Mouse (Mus musculus): Measurements from ENCODE around the gene Caln1. TPM values are rescaled to one million over a fixed set of nuclear protein-coding genes. Genes with fewer than 3 reads are reported as not detected.

Gene Caln1
- total and polyA plus RNA-seq, 2 experiments from 2014 or later, result 46.4 to 50.2 TPM

DNA sequence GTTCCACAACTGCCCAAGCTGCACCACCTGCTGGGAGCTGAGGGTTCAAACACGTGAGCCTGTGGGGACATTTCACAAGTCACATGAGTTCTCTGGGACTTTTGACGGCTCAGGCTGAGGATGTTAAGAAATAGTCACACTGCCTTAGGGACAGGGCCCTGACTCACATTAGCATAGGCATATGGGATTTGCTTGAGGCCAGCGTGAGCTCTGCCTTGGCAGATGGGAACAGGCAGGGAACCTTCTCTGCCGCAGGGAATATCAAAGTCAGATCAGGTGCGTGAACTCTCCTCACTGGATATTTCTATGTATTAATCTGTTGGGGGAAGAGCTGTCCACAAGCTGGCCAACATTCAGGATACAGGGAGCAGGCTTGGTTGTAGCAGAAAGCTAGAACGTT lies 1.0 kb upstream of the Caln1 start:
- Histone ChIP-seq H3K9ac (replicated peaks; ENCODE audit: low read length, poor library complexity, severe bottlenecking) (no peak overlapping the region), H3K36me3 (ENCODE audit: insufficient read depth, low read length) (no peaks in the 10 kb centered on the region), H3K4me1 (ENCODE audit: insufficient read depth, low read length) (no peaks in the 10 kb centered on the region), H3K4me3 (ENCODE audit: low read depth, low read length) (no peak overlapping the region), H3K27me3 (ENCODE audit: insufficient read depth, low read length) (no peaks in the 10 kb centered on the region), H3K4me2 (ENCODE audit: low read depth, low read length, poor library complexity, severe bottlenecking) (no peak overlapping the region), H3K9me3 (ENCODE audit: low read length) (no peaks in the 10 kb centered on the region), H3K27ac (ENCODE audit: low read depth, low read length) (no peak overlapping the region)
- 83% methylated on average over 6 of the region's 6 CpGs for WGBS
- ATAC-seq (ENCODE audit: low FRiP score), result no peak
- no peak for DNase-seq (ENCODE audit: low spot score)
- no peak for TF ChIP-seq CTCF (IDR thresholded peaks at IDR 0.05)

DNA sequence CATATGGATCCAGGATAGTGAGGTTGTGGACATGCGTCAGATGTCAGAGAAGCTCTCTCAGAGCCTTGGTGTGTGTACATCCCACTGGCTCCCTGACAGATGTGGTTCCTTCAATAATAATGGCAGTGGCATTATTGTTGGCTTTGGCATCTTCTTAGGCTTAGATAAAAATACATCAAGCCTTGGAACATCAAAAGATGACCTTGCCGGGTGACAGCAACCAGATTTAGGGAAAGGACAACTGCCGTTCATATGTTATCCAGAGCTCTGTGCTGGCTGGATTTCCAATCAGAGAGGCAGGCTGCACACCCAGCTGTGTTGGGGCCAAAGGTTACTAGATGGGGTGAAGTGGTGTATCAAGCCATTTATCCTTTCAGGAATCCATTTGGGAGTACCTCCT lies 6.2 kb downstream of the Caln1 start:
- Histone ChIP-seq H3K4me2 (ENCODE audit: low read depth, low read length, poor library complexity, severe bottlenecking) (no peak overlapping the region), H3K36me3 (ENCODE audit: insufficient read depth, low read length) (no peaks in the 10 kb centered on the region), H3K27ac (ENCODE audit: low read depth, low read length) (no peak overlapping the region), H3K9me3 (ENCODE audit: low read length) (no peaks in the 10 kb centered on the region), H3K4me3 (ENCODE audit: low read depth, low read length) (no peak overlapping the region), H3K27me3 (ENCODE audit: insufficient read depth, low read length) (no peaks in the 10 kb centered on the region), H3K4me1 (ENCODE audit: insufficient read depth, low read length) (no peaks in the 10 kb centered on the region), H3K9ac (replicated peaks; ENCODE audit: low read length, poor library complexity, severe bottlenecking) (no peak overlapping the region)
- DNase-seq (ENCODE audit: low spot score) (no peak), ATAC-seq (ENCODE audit: low FRiP score) (no peak)
- no peak for TF ChIP-seq CTCF (IDR thresholded peaks at IDR 0.05)
- WGBS, result 93% methylated on average over 3 of the region's 3 CpGs

DNA sequence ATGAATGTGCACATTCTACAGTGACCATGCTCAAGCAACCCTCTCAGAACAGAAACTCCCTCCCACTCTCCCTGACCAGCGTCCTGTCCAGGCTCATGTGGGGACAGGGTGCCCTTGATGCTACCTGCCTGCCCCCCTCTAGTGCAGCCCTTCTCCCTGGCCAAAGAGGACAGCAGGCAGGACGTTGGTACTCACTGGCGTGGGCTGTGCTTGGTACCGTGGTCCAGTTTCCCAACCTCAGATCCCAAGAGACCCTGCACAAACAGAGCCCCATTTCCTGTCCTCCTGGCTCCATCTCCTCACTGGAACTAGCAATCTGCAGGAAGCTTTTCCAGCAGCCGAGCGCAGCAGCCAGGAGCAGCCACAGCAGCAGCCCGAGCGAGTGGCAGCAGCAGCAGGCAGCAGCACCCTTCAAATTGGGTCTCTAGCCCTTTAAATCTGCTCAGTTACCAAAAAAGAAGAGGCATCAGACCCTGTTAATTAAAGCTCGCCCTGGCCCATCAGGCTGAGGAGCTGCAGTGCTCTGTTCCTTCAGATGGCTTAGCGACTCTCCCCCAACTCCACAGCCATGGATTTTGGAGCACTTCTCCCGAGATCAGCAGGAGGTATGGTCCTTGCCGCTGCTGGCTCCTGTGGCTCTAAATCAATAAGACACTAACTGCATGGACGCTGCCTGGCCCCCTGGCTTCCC lies 15.1 kb downstream of the Caln1 start, which contains the start of gene A330070K13Rik:
TSS of gene A330070K13Rik (minus strand) at position 410 of the 691 bp plus-strand sequence.
- Histone ChIP-seq H3K9ac (replicated peaks; ENCODE audit: low read length, poor library complexity, severe bottlenecking) (peak within 1 kb of the TSS; percentile 36; the same call in 1 of the 2 replicates), H3K27ac (ENCODE audit: low read depth, low read length) (no peak within 1 kb of the TSS)
- no peak for ATAC-seq (ENCODE audit: low FRiP score)

DNA sequence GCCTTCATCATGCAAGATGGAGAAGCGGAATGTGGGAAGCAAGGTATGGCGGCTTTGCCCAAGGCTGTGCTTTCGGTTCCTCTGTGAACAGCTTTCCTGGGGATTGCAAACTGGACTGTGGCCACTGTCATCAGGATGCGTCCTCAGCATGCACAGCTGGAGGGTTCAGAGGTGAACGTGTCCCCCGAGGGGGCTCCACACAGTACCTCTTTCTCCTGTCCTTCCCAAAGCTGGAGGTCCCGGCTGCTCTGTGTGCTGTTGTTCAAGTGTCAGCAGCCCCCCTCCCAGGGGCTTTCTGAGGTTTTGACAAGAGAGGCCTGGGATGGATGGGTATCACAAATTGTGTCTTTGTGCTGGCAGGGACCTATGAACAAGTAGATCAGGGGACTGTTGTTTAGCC lies 17.2 kb downstream of the Caln1 start:
- Histone ChIP-seq H3K27me3 (ENCODE audit: insufficient read depth, low read length) (no peaks in the 10 kb centered on the region), H3K4me2 (ENCODE audit: low read depth, low read length, poor library complexity, severe bottlenecking) (no peak overlapping the region), H3K27ac (ENCODE audit: low read depth, low read length) (no peak overlapping the region), H3K9me3 (ENCODE audit: low read length) (no peaks in the 10 kb centered on the region), H3K4me1 (ENCODE audit: insufficient read depth, low read length) (no peaks in the 10 kb centered on the region), H3K4me3 (ENCODE audit: low read depth, low read length) (no peak overlapping the region), H3K9ac (replicated peaks; ENCODE audit: low read length, poor library complexity, severe bottlenecking) (no peak overlapping the region), H3K36me3 (ENCODE audit: insufficient read depth, low read length) (no peaks in the 10 kb centered on the region)
- no peak for ATAC-seq (ENCODE audit: low FRiP score)
- DNase-seq (ENCODE audit: low spot score), result no peak
- WGBS, result 65% methylated on average over 7 of the region's 7 CpGs
- TF ChIP-seq CTCF (IDR thresholded peaks at IDR 0.05), result no peak

More for the DNA sequence above, 15.1 kb downstream of the Caln1 start, which contains the start of gene A330070K13Rik:
- Histone ChIP-seq H3K4me1 (ENCODE audit: insufficient read depth, low read length) (no peaks in the 10 kb centered on the region), H3K4me2 (ENCODE audit: low read depth, low read length, poor library complexity, severe bottlenecking) (peak within 1 kb of the TSS; percentile 55), H3K9me3 (ENCODE audit: low read length) (no peaks in the 10 kb centered on the region), H3K27me3 (ENCODE audit: insufficient read depth, low read length) (no peaks in the 10 kb centered on the region), H3K36me3 (ENCODE audit: insufficient read depth, low read length) (no peaks in the 10 kb centered on the region), H3K4me3 (ENCODE audit: low read depth, low read length) (peak within 1 kb of the TSS; percentile 29)
- TF ChIP-seq CTCF (IDR thresholded peaks at IDR 0.05), result no peak
- DNase-seq (ENCODE audit: low spot score), result peak; percentile 44
- WGBS, result 15% methylated on average over 13 of the region's 13 CpGs

DNA sequence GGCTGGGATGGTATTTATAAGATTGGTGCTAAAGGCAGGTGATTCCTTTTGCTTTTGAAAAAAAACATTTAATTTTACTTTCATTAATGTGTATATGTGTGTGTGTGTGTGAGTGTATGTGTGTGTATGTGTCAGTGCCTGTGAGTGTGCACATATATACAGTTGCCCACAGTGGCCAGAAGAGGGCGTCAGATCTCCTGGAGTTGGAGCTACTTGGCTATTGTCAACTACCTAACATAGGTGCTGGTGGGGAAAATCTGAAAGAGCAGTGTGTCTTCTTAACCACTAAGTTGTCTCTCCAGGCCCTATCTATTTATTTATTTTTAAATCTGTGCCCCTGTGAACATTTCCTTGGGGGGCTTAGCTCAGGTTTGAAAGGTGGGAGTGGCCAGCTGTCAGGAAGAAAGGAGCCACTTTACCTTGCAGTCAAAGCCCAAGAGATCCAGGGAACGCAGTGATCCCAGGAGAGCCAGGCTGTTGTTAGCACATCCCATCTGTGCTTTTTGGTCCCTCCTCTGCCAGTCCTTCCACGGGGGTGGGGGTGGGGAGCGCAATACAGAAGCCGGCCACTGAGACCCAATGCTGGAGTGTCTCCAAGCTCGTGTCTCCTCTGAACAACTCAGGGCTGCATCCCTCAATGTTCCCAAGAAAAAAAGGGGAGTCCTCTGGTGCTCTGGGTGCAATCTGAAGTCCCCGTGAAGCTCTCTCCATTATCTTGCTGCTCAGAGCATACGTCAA lies 24.5 kb downstream of the Caln1 start:
- Histone ChIP-seq H3K4me1 (ENCODE audit: insufficient read depth, low read length) (no peaks in the 10 kb centered on the region), H3K9me3 (ENCODE audit: low read length) (no peaks in the 10 kb centered on the region), H3K36me3 (ENCODE audit: insufficient read depth, low read length) (no peaks in the 10 kb centered on the region), H3K27ac (ENCODE audit: low read depth, low read length) (no peak overlapping the region), H3K27me3 (ENCODE audit: insufficient read depth, low read length) (no peaks in the 10 kb centered on the region), H3K4me2 (ENCODE audit: low read depth, low read length, poor library complexity, severe bottlenecking) (no peak overlapping the region), H3K9ac (replicated peaks; ENCODE audit: low read length, poor library complexity, severe bottlenecking) (no peak overlapping the region), H3K4me3 (ENCODE audit: low read depth, low read length) (no peak overlapping the region)
- no peak for ATAC-seq (ENCODE audit: low FRiP score)
- DNase-seq (ENCODE audit: low spot score), result peak; percentile 66
- peak; percentile 54 for TF ChIP-seq CTCF (IDR thresholded peaks at IDR 0.05)
- 49% methylated on average over 8 of the region's 8 CpGs for WGBS

DNA sequence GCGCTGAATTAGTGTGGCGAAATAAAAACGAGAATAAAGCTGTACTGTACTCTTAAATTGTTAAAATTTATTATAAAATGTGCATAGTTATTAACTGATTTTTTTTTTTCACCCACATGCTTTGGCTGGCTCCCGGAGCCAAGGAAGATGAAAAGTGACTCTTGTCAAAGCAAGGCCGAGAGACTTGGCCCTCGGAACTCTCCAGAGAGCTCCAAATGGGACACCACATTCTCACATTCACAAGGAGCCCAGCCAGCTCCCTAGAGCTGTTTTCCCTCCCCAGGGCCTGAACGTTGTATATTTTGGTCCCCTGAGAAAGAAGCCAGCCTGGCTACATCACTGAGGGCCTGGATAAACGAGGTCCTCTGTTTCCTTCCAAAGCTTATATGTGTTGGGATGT lies 25.1 kb downstream of the Caln1 start:
- DNase-seq (ENCODE audit: low spot score), result no peak
- whole genome bisulfite sequencing, result 62% methylated on average over 8 of the region's 8 CpGs
- no peak overlapping the region for H3K27ac ChIP-seq (ENCODE audit: low read depth, low read length)
- no peaks in the 10 kb centered on the region for H3K4me1 ChIP-seq (ENCODE audit: insufficient read depth, low read length)
- no peaks in the 10 kb centered on the region for H3K27me3 ChIP-seq (ENCODE audit: insufficient read depth, low read length)
- no peaks in the 10 kb centered on the region for H3K36me3 ChIP-seq (ENCODE audit: insufficient read depth, low read length)
- H3K9me3 ChIP-seq (ENCODE audit: low read length), result no peaks in the 10 kb centered on the region
- ATAC-seq (ENCODE audit: low FRiP score), result no peak
- no peak for TF ChIP-seq CTCF (IDR thresholded peaks at IDR 0.05)
- no peak overlapping the region for H3K4me2 ChIP-seq (ENCODE audit: low read depth, low read length, poor library complexity, severe bottlenecking)
- no peak overlapping the region for H3K4me3 ChIP-seq (ENCODE audit: low read depth, low read length)
- no peak overlapping the region for H3K9ac ChIP-seq (replicated peaks; ENCODE audit: low read length, poor library complexity, severe bottlenecking)
